Mouse (Mus musculus) hindbrain, embryonic 14.5 days (tissue): ENCODE results near the gene Pip5k1c. TPM values are rescaled to one million over a fixed set of nuclear protein-coding genes. Genes with fewer than 3 reads are reported as not detected.

Source experiments
- ATAC-seq: fragments of 200-750 bp; cut with Nextera tagmentation; 2 replicates; pipeline ENCODE4 v1.8.0; 2017; ENCODE audit warnings: moderate number of reproducible peaks, mild to moderate bottlenecking, moderate TSS enrichment, moderate library complexity; ENCODE audit not compliant: low FRiP score
- DNase-seq: peaks from one replicate; pipeline ENCODE4 v3.0.0-alpha.2; 2015; ENCODE audit warnings: low spot score
- H3K27ac ChIP-seq: fragments of 300-500 bp; sonication (generic); 2 replicates; pipeline ENCODE4 v1.5.1; 2014; ENCODE audit warnings: mild to moderate bottlenecking, moderate library complexity
- H3K27me3 ChIP-seq: fragments of 300-500 bp; sonication (generic); 2 replicates; pipeline ENCODE4 v1.6.1; 2014; ENCODE audit warnings: mild to moderate bottlenecking, low read length, mixed read lengths; ENCODE audit not compliant: control insufficient read depth, insufficient read depth
- H3K36me3 ChIP-seq: fragments of 300-500 bp; sonication (generic); replicated peaks from 2 replicates; pipeline ENCODE4 v1.6.1; 2014; ENCODE audit not compliant: control insufficient read depth, insufficient read depth
- H3K4me1 ChIP-seq: fragments of 300-500 bp; sonication (generic); replicated peaks from 2 replicates; pipeline ENCODE4 v1.6.1; 2014; ENCODE audit warnings: antibody characterized with exemption, low read length, mixed read lengths; ENCODE audit not compliant: control insufficient read depth, insufficient read depth
- H3K4me2 ChIP-seq: fragments of 300-500 bp; sonication (generic); replicated peaks from 2 replicates; pipeline ENCODE4 v1.6.1; 2014; ENCODE audit warnings: mild to moderate bottlenecking, moderate library complexity
- H3K4me3 ChIP-seq: fragments of 300-500 bp; sonication (generic); replicated peaks from 2 replicates; pipeline ENCODE4 v1.5.1; 2014; ENCODE audit warnings: mild to moderate bottlenecking, low read length
- H3K9ac ChIP-seq: fragments of 300-500 bp; sonication (generic); 2 replicates; pipeline ENCODE4 v1.6.1; 2014
- H3K9me3 ChIP-seq: fragments of 300-500 bp; sonication (generic); 2 replicates; pipeline ENCODE4 v1.6.1; 2016; ENCODE audit warnings: low read length; ENCODE audit not compliant: control insufficient read depth
- WGBS: fragments of 180-500 bp; shearing (Covaris S2); extraction: QIAGEN DNeasy Blood & Tissue Kit; methylation state at CpG from one replicate; pipeline ENCODE4 v1.1.7; 2014; 5-methylcytosine and 5-hydroxymethylcytosine counted together
- polyA plus RNA-seq: library from polyadenylated mRNA; unstranded; fragments of >200 nt; fragmentation: Nextera tagmentation; extraction: Ambion mirVana; gene quantifications from 2 replicates; pipeline ENCODE4 v1.2.1, GENCODE M21; 2014

The Pip5k1c gene
- 137 and 151 TPM in 2 replicates for polyA plus RNA-seq

- H3K4me2 ChIP-seq, result peak within 1 kb of the TSS; percentile 92
- under 1% methylated on average over 58 of the region's 80 CpGs for WGBS
- H3K36me3 ChIP-seq, result no peaks in the 10 kb centered on the region
- peaks cover 25% of the 10 kb centered on the region for H3K4me1 ChIP-seq
- ATAC-seq (peak; percentile 96), DNase-seq (peak; percentile 99)
- peak within 1 kb of the TSS; percentile 74 for H3K4me3 ChIP-seq
- peak within 1 kb of the TSS; percentile 81 for H3K27ac ChIP-seq
- H3K9me3 ChIP-seq, result no peaks in the 10 kb centered on the region
- peak within 1 kb of the TSS; percentile 80 for H3K9ac ChIP-seq
- H3K27me3 ChIP-seq, result peaks cover 25% of the 10 kb centered on the region
Measured at GRCm38 (mm10) chr10:81292554-81293333, at the start of gene Pip5k1c. TSS of gene Pip5k1c (plus strand) at chr10:81292963.

DNA sequence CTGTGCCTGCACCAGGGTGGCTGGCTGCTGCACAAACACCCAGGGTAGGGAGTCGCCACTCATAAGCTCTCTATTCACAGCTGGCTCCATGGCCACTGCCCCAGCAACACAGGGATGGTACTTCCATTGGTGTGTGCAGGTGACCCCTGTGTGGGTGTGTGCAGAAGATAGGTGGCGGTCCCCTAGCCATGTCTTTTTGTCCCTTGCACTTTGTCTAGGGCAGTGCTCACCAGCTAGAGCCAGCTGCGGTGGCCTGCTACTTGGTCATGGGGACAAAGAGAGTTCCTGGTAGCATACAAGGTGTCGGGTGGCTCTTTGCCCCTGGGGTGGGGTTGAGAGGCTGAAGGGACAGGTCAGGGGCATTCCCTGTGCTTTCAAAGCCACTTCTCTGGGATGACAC lies 48.6 kb upstream of the Pip5k1c start:
- no peak overlapping the region for H3K27ac ChIP-seq
- no peak overlapping the region for H3K4me3 ChIP-seq
- no peak overlapping the region for H3K4me2 ChIP-seq
- ATAC-seq, result no peak
- H3K36me3 ChIP-seq, result 0 out of 2 replicates have a peak, but pooled peaks cover 23% of the 10 kb centered on the region
- no peak overlapping the region for H3K9ac ChIP-seq
- peaks cover 17% of the 10 kb centered on the region for H3K27me3 ChIP-seq
- H3K4me1 ChIP-seq, result no peaks in the 10 kb centered on the region
- 78% methylated on average over 4 of the region's 4 CpGs for WGBS
- DNase-seq, result no peak
- no peaks in the 10 kb centered on the region for H3K9me3 ChIP-seq

- Histone ChIP-seq H3K4me1 (no peaks in the 10 kb centered on the region), H3K27ac (no peak overlapping the region), H3K9me3 (no peaks in the 10 kb centered on the region), H3K4me3 (no peak overlapping the region), H3K9ac (no peak overlapping the region), H3K36me3 (peaks cover 23% of the 10 kb centered on the region; the same call in 1 of the 2 replicates), H3K4me2 (no peak overlapping the region), H3K27me3 (peaks cover 13% of the 10 kb centered on the region)
- peak; percentile 49; the same call in 1 of the 2 replicates for ATAC-seq
- peak; percentile 71 for DNase-seq
- WGBS, result 7% methylated on average over 17 of the region's 17 CpGs
Measured at GRCm38 (mm10) chr10:81244595-81244994, 48.2 kb upstream of the Pip5k1c start.

GRCm38 (mm10) chr10:81245166-81245565 lies 47.6 kb upstream of the Pip5k1c start:
- no peak overlapping the region for H3K27ac ChIP-seq
- no peaks in the 10 kb centered on the region for H3K9me3 ChIP-seq
- WGBS, result 93% methylated on average over 6 of the region's 6 CpGs
- no peak overlapping the region for H3K9ac ChIP-seq
- H3K4me2 ChIP-seq, result no peak overlapping the region
- H3K27me3 ChIP-seq, result peaks cover 7% of the 10 kb centered on the region
- H3K4me1 ChIP-seq, result no peaks in the 10 kb centered on the region
- DNase-seq, result no peak
- ATAC-seq, result no peak
- no peak overlapping the region for H3K4me3 ChIP-seq
- H3K36me3 ChIP-seq, result peaks cover 23% of the 10 kb centered on the region; the same call in 1 of the 2 replicates

- Histone ChIP-seq H3K27ac (no peak overlapping the region), H3K9ac (no peak overlapping the region), H3K4me3 (no peak overlapping the region), H3K36me3 (peaks cover 14% of the 10 kb centered on the region; the same call in 1 of the 2 replicates), H3K4me1 (0 out of 2 replicates have a peak, but pooled peaks cover 10% of the 10 kb centered on the region), H3K9me3 (no peaks in the 10 kb centered on the region), H3K4me2 (no peak overlapping the region), H3K27me3 (peaks cover 19% of the 10 kb centered on the region)
- 93% methylated on average over 2 of the region's 2 CpGs for WGBS
- DNase-seq (no peak), ATAC-seq (no peak)
Measured at GRCm38 (mm10) chr10:81247804-81248203, 45.0 kb upstream of the Pip5k1c start.

GRCm38 (mm10) chr10:81249442-81249841 lies 43.3 kb upstream of the Pip5k1c start:
- no peaks in the 10 kb centered on the region for H3K9me3 ChIP-seq
- H3K4me3 ChIP-seq, result no peak overlapping the region
- no peak overlapping the region for H3K4me2 ChIP-seq
- DNase-seq (no peak), ATAC-seq (no peak)
- H3K4me1 ChIP-seq, result 0 out of 2 replicates have a peak, but pooled peaks cover 15% of the 10 kb centered on the region
- peaks cover 22% of the 10 kb centered on the region for H3K27me3 ChIP-seq
- no peak overlapping the region for H3K27ac ChIP-seq
- H3K9ac ChIP-seq, result no peak overlapping the region
- peaks cover 14% of the 10 kb centered on the region; the same call in 1 of the 2 replicates for H3K36me3 ChIP-seq
- 88% methylated on average over 8 of the region's 8 CpGs for WGBS

GRCm38 (mm10) chr10:81252424-81253419 lies 40.0 kb upstream of the Pip5k1c start, which contains the start of gene Matk:
TSS of gene Matk (plus strand) at chr10:81252935.
- H3K9ac ChIP-seq, result peak within 1 kb of the TSS; percentile 54
- DNase-seq (peak; percentile 78), ATAC-seq (peak; percentile 75)
- peaks cover 19% of the 10 kb centered on the region; the same call in 1 of the 2 replicates for H3K4me1 ChIP-seq
- peak within 1 kb of the TSS; percentile 67 for H3K4me2 ChIP-seq
- peak within 1 kb of the TSS; percentile 28 for H3K4me3 ChIP-seq
- 10% methylated on average over 43 of the region's 44 CpGs for WGBS
- peak within 1 kb of the TSS; percentile 71 for H3K27ac ChIP-seq
- H3K27me3 ChIP-seq, result peaks cover 39% of the 10 kb centered on the region
- H3K36me3 ChIP-seq, result peaks cover 7% of the 10 kb centered on the region; the same call in 1 of the 2 replicates
- H3K9me3 ChIP-seq, result no peaks in the 10 kb centered on the region

DNA sequence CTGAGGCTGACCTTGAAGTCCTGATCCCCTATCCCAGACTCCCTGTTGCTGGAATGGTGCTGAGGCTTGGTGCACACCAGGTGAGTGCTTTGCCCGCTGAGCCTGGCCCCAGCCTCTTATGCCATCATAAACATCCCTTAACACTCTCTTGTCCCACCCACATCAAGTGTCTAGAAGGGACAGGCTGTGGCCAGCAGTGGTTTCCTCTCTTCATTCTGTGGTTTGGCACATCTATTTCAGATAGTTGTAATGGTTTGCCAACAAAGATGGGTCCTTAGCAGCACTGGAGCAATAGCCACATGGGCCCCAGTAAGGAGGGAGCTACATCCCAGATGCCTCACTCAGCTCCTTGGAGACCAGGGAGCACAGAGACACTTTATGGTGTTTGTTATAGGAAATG lies 37.9 kb upstream of the Pip5k1c start:
- Histone ChIP-seq H3K27me3 (peaks cover 56% of the 10 kb centered on the region), H3K27ac (no peak overlapping the region), H3K4me3 (no peak overlapping the region), H3K4me1 (peaks cover 26% of the 10 kb centered on the region; the same call in 1 of the 2 replicates), H3K4me2 (no peak overlapping the region), H3K9ac (no peak overlapping the region), H3K9me3 (no peaks in the 10 kb centered on the region), H3K36me3 (no peaks in the 10 kb centered on the region; the same call in 1 of the 2 replicates)
- ATAC-seq (no peak), DNase-seq (no peak)
- 59% methylated on average over 1 of the region's 1 CpGs for WGBS
